Mouse (Mus musculus) frontal cortex, adult 2 months (tissue): ENCODE measurements around the gene Dok5. TPM values are rescaled to one million over a fixed set of nuclear protein-coding genes. Genes with fewer than 3 reads are reported as not detected.
A peak's percentile ranks its signal among the peaks of the same experiment; 100 is the strongest.

Experiments
- DNase-seq, 2 experiments: peaks; one replicate each; pipeline ENCODE4 v3.0.0; 2022; ENCODE audit warnings: low spot score in 1 of 2; ENCODE audit errors: extremely low spot score in 1 of 2
- polyA plus RNA-seq: library from polyadenylated mRNA; depleted of rRNA; stranded (reverse); fragments of >200 nt; gene quantifications from 2 replicates; pipeline ENCODE4 v1.2.3, GENCODE M21; 2012; rRNA removed

Dok5 gene
- polyA plus RNA-seq, 1 experiment = 30.2 TPM

DNA sequence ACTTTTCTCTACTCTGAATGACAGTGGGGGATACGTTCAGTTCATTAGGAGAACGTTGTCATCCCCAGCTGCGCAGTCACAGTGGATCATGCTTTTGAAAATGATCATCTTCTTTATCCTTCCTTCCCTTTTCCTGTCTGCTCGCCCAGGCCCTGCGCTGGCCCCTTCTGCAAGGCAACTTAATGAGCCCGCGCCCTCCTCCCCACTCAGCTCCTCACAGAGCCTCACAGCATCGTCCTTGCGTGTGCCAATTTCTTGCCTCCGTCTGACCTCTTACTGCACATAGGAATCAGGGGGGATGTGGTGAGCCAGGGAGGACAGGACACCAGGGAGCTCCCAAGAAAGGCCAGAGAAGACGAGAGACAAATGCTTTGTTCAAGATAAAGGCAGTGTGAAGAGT lies 182.3 kb downstream of the Dok5 start:
- DNase-seq = no peak

- DNase-seq = no peak
These were observed 184.0 kb downstream of the Dok5 start for GRCm38 (mm10) chr2:170915646-170916045.

DNA sequence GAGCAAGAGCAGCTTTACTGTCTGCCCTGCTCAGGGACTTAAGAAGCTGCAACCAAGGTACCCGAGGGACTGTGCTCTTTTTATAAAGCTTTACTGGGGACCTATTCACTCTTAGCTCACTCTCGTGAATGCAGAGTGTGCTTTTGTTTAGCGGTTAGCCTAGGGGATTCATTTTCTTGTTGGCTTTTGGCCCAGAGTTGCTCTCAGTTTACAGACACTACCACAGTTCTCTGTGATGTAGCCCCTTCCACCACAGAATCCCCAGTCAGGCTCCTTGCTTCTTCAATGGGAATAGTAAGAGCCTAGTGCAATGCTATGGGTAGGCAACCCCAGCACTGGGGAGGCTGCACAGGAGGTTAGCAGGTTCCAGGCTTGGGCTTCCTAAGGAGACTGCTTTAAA lies 190.7 kb downstream of the Dok5 start:
- peak in 1 of 2 experiments; percentile 6 for DNase-seq

GRCm38 (mm10) chr2:170924131-170924530 lies 192.5 kb downstream of the Dok5 start:
- no peak for DNase-seq

DNA sequence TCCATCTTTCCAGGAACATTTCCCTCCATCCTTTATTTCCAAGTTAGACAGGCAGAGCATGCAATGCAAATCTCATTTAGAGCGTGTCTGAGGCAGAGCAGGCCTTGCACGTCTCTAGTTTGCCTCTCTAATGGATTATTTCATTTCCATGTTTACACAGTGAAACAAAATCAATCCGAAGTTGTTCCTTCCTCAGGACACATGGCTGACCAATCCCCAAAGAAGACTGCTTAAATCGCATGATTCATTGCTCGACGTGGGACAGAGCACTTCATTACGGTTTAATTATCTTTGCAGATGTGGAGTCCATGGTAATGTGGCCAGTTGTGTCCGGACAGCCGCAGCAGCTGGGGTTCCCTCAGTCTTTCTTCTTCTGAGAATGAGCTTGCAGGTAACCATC lies 194.6 kb downstream of the Dok5 start:
- no peak for DNase-seq

Other genes starting within 250 kb of the Dok5 start
- gene Pfdn4, start 235.4 kb upstream of the Dok5 start, polyA plus RNA-seq = 30.8 and 32.9 TPM in 2 replicates
- gene Cyp24a1, start 234.7 kb upstream of the Dok5 start, polyA plus RNA-seq = 0.08 and 0.11 TPM in 2 replicates
- not detected in 2 replicates for gene 4930470P17Rik, start 129.8 kb upstream of the Dok5 start, polyA plus RNA-seq